Mouse (Mus musculus) frontal cortex, postnatal 36 days (tissue): Measurements from ENCODE around the gene Ncoa3.

Experiments used
- DNase-seq, 2 experiments: peaks; one replicate each; pipeline ENCODE4 v3.0.0; 2022; ENCODE audit warnings: low spot score in 2 of 2

The Ncoa3 gene

GRCm38 (mm10) chr2:166079231-166079630, 86.8 kb downstream of the Ncoa3 start:
- DNase-seq: no peak

- DNase-seq: no peak
These were observed 87.8 kb downstream of the Ncoa3 start for GRCm38 (mm10) chr2:166079961-166080885.

GRCm38 (mm10) chr2:166080967-166081750, 88.7 kb downstream of the Ncoa3 start:
- DNase-seq: no peak

- peak; percentile 67 to 79 for DNase-seq
These were observed 89.8 kb downstream of the Ncoa3 start for GRCm38 (mm10) chr2:166082193-166082592.

GRCm38 (mm10) chr2:166082661-166083060, 90.2 kb downstream of the Ncoa3 start:
- DNase-seq: no peak

- DNase-seq: no peak
These were observed 91.2 kb downstream of the Ncoa3 start for GRCm38 (mm10) chr2:166083542-166084031.

- DNase-seq: no peak
These were observed 91.7 kb downstream of the Ncoa3 start for GRCm38 (mm10) chr2:166084111-166084510.

GRCm38 (mm10) chr2:166084964-166085363, 92.5 kb downstream of the Ncoa3 start:
- peak; percentile 65 to 71 for DNase-seq

GRCm38 (mm10) chr2:166085780-166086179, 93.3 kb downstream of the Ncoa3 start:
- no peak for DNase-seq

GRCm38 (mm10) chr2:166086457-166087233, 94.2 kb downstream of the Ncoa3 start:
- DNase-seq: no peak

GRCm38 (mm10) chr2:166088991-166089390, 96.6 kb downstream of the Ncoa3 start:
- DNase-seq: no peak

GRCm38 (mm10) chr2:166090131-166090581, 97.7 kb downstream of the Ncoa3 start:
- no peak for DNase-seq

- DNase-seq: no peak
These were observed 99.2 kb downstream of the Ncoa3 start for GRCm38 (mm10) chr2:166091599-166091998.

GRCm38 (mm10) chr2:166092412-166092811, 100.0 kb downstream of the Ncoa3 start:
- DNase-seq: no peak

- DNase-seq: no peak
These were observed 103.9 kb downstream of the Ncoa3 start for GRCm38 (mm10) chr2:166096300-166096699.

GRCm38 (mm10) chr2:166096834-166097233, 104.4 kb downstream of the Ncoa3 start:
- no peak for DNase-seq

- DNase-seq: no peak
These were observed 105.2 kb downstream of the Ncoa3 start for GRCm38 (mm10) chr2:166097443-166098291.

GRCm38 (mm10) chr2:166098292-166098933, 106.0 kb downstream of the Ncoa3 start:
- DNase-seq: no peak

- DNase-seq: peak in 1 of 2 experiments; percentile 49
These were observed 108.2 kb downstream of the Ncoa3 start for GRCm38 (mm10) chr2:166100309-166101262.
